Mouse (Mus musculus) embryonic fibroblast, embryonic 13.5 days (primary cell): ENCODE data around the gene Rps19.

Source experiments
- CTCF ChIP-seq: IDR thresholded peaks from 2 replicates; pipeline ENCODE4 v1.5.1; 2011; ENCODE audit warnings: mild to moderate bottlenecking, control low read depth, low read length, moderate library complexity, borderline replicate concordance; ENCODE audit not compliant: insufficient read depth
- POLR2A ChIP-seq: IDR thresholded peaks from 2 replicates; pipeline ENCODE4 v1.6.1; 2011; ENCODE audit warnings: low read depth, mild to moderate bottlenecking, control low read depth, low read length, moderate library complexity

DNA sequence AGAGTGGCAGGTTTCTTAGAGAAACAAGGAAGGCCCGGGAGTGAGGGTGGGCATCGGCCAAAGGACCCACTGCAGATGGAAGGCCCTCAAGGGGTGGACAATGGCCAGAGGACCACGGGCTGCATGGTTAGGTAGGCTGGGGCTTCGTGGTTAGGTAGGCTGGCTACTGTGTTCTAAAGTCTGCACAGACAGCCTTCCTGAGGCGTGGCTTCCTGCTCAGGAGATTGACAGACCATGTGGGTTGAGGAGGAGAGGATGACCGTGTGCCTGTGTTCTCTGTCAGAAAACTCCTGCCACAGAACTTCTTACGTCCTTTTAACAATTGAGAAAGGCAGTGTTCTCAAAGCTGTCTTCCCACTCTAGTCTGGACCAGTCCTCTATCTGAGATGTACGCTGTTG, 44.8 kb upstream of the Rps19 start:
- TF ChIP-seq CTCF: no peak
- no peak for TF ChIP-seq POLR2A
